In genomic region chr1:71775865-71776501, GRCm38 (mm10) we compare ENCODE assay signal across 14 mouse cellular contexts.
DNase-seq lines count a peak whose midpoint lies in the region; ATAC-seq lines count a peak whose summit lies in the region.
"Had no signal": no experiment of that assay in that cellular context is flagged by ENCODE, and none has a peak within 500 bp of the region (broad histone marks: within the 10 kb centered on the region; RNA-seq: fewer than 3 reads in every experiment).

No protein-coding gene starts in this region.

- no peaks in the 10 kb centered on the region for H3K4me1 ChIP-seq in heart, embryonic 11.5 days (ENCODE audit: control insufficient read depth, insufficient read depth, low read length)
- 0 out of 2 replicates have a peak, but pooled peaks cover 3% of the 10 kb centered on the region for H3K4me1 ChIP-seq in lung, embryonic 16.5 days (replicated peaks; ENCODE audit: control insufficient read depth, insufficient read depth, low read length)
- peaks cover 4% of the 10 kb centered on the region; the same call in 1 of the 2 replicates for H3K4me1 ChIP-seq in embryonic facial prominence, embryonic 15.5 days
- H3K4me1 ChIP-seq in neural tube, embryonic 14.5 days (ENCODE audit: control insufficient read depth, insufficient read depth, low read length), result no peaks in the 10 kb centered on the region

- no peak overlapping the region for H3K9ac ChIP-seq in heart, embryonic 11.5 days (ENCODE audit: low read depth, low read length)
- H3K9ac ChIP-seq in lung, embryonic 16.5 days (ENCODE audit: low read length), result no peak overlapping the region
- H3K9ac ChIP-seq in embryonic facial prominence, embryonic 15.5 days, result no peak overlapping the region
- no peak overlapping the region for H3K9ac ChIP-seq in neural tube, embryonic 14.5 days (replicated peaks; ENCODE audit: low read depth, low read length)
- H3K9ac ChIP-seq: limb, embryonic 15.5 days; midbrain, embryonic 12.5 days had no signal

- WGBS in heart, embryonic 11.5 days (ENCODE audit: insufficient replicate concordance), result 65% methylated on average over 19 of the region's 19 CpGs
- 45% methylated on average over 19 of the region's 19 CpGs for WGBS in lung, embryonic 16.5 days
- WGBS in embryonic facial prominence, embryonic 15.5 days, result 31% methylated on average over 19 of the region's 19 CpGs
- WGBS in neural tube, embryonic 14.5 days, result 72% methylated on average over 19 of the region's 19 CpGs

- peak overlapping the region; percentile 22; the same call in 1 of the 2 replicates for H3K4me2 ChIP-seq in heart, embryonic 11.5 days
- peak overlapping the region; percentile 47 for H3K4me2 ChIP-seq in lung, embryonic 16.5 days (ENCODE audit: low read depth, low read length)
- H3K4me2 ChIP-seq in embryonic facial prominence, embryonic 15.5 days (replicated peaks), result peak overlapping the region; percentile 35
- no peak overlapping the region; the same call in 1 of the 2 replicates for H3K4me2 ChIP-seq in neural tube, embryonic 14.5 days (ENCODE audit: low read depth, low read length)
- H3K4me2 ChIP-seq: limb, embryonic 15.5 days; midbrain, embryonic 12.5 days had no signal

- DNase-seq in heart, adult 8-10 months (ENCODE audit: low spot score), result no peak
- no peak for DNase-seq in lung, postnatal 25 days (ENCODE audit: low spot score)
- no peak for DNase-seq in cerebellum, adult 11 months
- no peak for DNase-seq in ovary, adult 18-20 months (ENCODE audit: low spot score)
- DNase-seq: gastrocnemius, postnatal 25 days; kidney, postnatal 36 days; retina, postnatal 1 day; thymus, adult 18-20 months had no signal

- ATAC-seq in heart, embryonic 11.5 days (replicated peaks; ENCODE audit: insufficient number of reproducible peaks, low FRiP score, low TSS enrichment), result no peak
- ATAC-seq in lung, embryonic 16.5 days (ENCODE audit: low read depth), result no peak
- 0 out of 2 replicates have a peak, but pooled peaks have one; percentile 65 for ATAC-seq in embryonic facial prominence, embryonic 15.5 days (ENCODE audit: insufficient number of reproducible peaks, low FRiP score, low TSS enrichment, low read depth)
- ATAC-seq in neural tube, embryonic 14.5 days (ENCODE audit: low read depth), result no peak

- no peaks in the 10 kb centered on the region for H3K9me3 ChIP-seq in heart, embryonic 11.5 days (replicated peaks; ENCODE audit: control insufficient read depth, low read length)
- no peaks in the 10 kb centered on the region for H3K9me3 ChIP-seq in lung, embryonic 16.5 days (ENCODE audit: control insufficient read depth, low read length)
- H3K9me3 ChIP-seq in embryonic facial prominence, embryonic 15.5 days (replicated peaks), result no peaks in the 10 kb centered on the region
- H3K9me3 ChIP-seq in neural tube, embryonic 14.5 days (ENCODE audit: control insufficient read depth, low read length), result no peaks in the 10 kb centered on the region
- H3K9me3 ChIP-seq: limb, embryonic 15.5 days had no signal

- H3K4me3 ChIP-seq in heart, embryonic 11.5 days (ENCODE audit: low read depth, low read length), result no peak overlapping the region
- peak overlapping the region; percentile 31 for H3K4me3 ChIP-seq in lung, embryonic 16.5 days (ENCODE audit: low read length)
- H3K4me3 ChIP-seq in embryonic facial prominence, embryonic 15.5 days (replicated peaks), result peak overlapping the region; percentile 16
- H3K4me3 ChIP-seq in neural tube, embryonic 14.5 days (ENCODE audit: low read depth, low read length), result no peak overlapping the region
- H3K4me3 ChIP-seq: limb, embryonic 15.5 days; midbrain, embryonic 12.5 days had no signal

- no peaks in the 10 kb centered on the region for H3K36me3 ChIP-seq in heart, embryonic 11.5 days (ENCODE audit: control insufficient read depth, insufficient read depth, low read length)
- no peaks in the 10 kb centered on the region for H3K36me3 ChIP-seq in lung, embryonic 16.5 days (ENCODE audit: control insufficient read depth, insufficient read depth, low read length)
- no peaks in the 10 kb centered on the region for H3K36me3 ChIP-seq in embryonic facial prominence, embryonic 15.5 days
- H3K36me3 ChIP-seq in neural tube, embryonic 14.5 days (ENCODE audit: control insufficient read depth, insufficient read depth, low read length), result no peaks in the 10 kb centered on the region
- H3K36me3 ChIP-seq: limb, embryonic 15.5 days; midbrain, embryonic 12.5 days had no signal

- H3K27me3 ChIP-seq in heart, embryonic 11.5 days (ENCODE audit: control insufficient read depth, insufficient read depth, low read length), result no peaks in the 10 kb centered on the region
- no peaks in the 10 kb centered on the region for H3K27me3 ChIP-seq in lung, embryonic 16.5 days (ENCODE audit: control insufficient read depth, insufficient read depth, low read depth, low read length)
- H3K27me3 ChIP-seq in embryonic facial prominence, embryonic 15.5 days, result no peaks in the 10 kb centered on the region
- H3K27me3 ChIP-seq in neural tube, embryonic 14.5 days (ENCODE audit: control insufficient read depth, insufficient read depth, low read length), result no peaks in the 10 kb centered on the region
- H3K27me3 ChIP-seq: limb, embryonic 15.5 days; midbrain, embryonic 12.5 days had no signal

- H3K27ac ChIP-seq in heart, embryonic 11.5 days (ENCODE audit: low read depth, low read length), result no peak overlapping the region
- H3K27ac ChIP-seq in lung, embryonic 16.5 days (ENCODE audit: low read length), result no peak overlapping the region
- H3K27ac ChIP-seq in embryonic facial prominence, embryonic 15.5 days (replicated peaks), result no peak overlapping the region
- 0 out of 2 replicates have a peak overlapping the region, but pooled peaks have one; percentile 45 for H3K27ac ChIP-seq in neural tube, embryonic 14.5 days (ENCODE audit: low read depth, low read length)
- H3K27ac ChIP-seq: limb, embryonic 15.5 days; midbrain, embryonic 12.5 days had no signal

Comparison
In these comparisons a context has a peak if more than half of its experiments do, and no peak if none do; other contexts are left out.
1. H3K4me3 ChIP-seq: peak in lung, embryonic 16.5 days (single experiment) and embryonic facial prominence, embryonic 15.5 days (single experiment); none in heart, embryonic 11.5 days (single experiment) and neural tube, embryonic 14.5 days (single experiment).